30 mouse cellular contexts compared by ENCODE assay signal in the genomic region with DNA sequence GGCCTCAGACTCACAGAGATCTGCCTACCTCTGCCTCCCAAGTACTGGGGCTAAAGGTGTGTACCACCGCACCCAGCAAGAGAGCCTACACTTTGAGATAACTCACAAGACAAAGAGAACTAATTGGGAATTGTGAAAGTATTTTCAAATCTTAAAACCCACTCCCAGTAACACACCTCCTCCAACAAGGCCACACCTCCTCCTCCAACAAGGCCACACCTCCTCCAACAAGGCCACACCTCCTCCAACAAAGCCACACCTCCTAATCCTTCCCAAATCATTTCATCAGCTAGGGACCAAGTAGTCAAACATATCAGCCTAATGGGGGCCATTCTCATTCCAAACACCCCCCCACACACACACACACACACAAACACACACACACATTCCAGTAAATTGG.
"Had no signal": no experiment of that assay in that cellular context is flagged by ENCODE, and none has a peak within 500 bp of the region (broad histone marks: within the 10 kb centered on the region; RNA-seq: fewer than 3 reads in every experiment).

No protein-coding gene starts in this region.

- DNase-seq: heart, postnatal 10 days; heart, postnatal 14 days; heart, postnatal 36 days; heart, postnatal 4 days; kidney, adult 11 months; kidney, adult 18-20 months; kidney, adult 2 months; kidney, adult 8-10 months; kidney, adult 9 months; kidney, postnatal 10 days; kidney, postnatal 14 days; kidney, postnatal 25 days; kidney, postnatal 36 days; kidney, postnatal 4 days; layer of hippocampus, adult 9-11 months; layer of hippocampus, postnatal 36 days had no signal

- H3K27ac ChIP-seq: heart, embryonic 13.5 days; heart, embryonic 15.5 days; hindbrain, embryonic 10.5 days; hindbrain, embryonic 12.5 days; hindbrain, embryonic 13.5 days; hindbrain, embryonic 14.5 days; hindbrain, embryonic 15.5 days; hindbrain, postnatal 0 days; intestine, embryonic 15.5 days; kidney, embryonic 15.5 days; kidney, postnatal 0 days; layer of hippocampus, adult 2 months; left cerebral cortex, adult 2 months had no signal

- H3K4me3 ChIP-seq: heart, embryonic 12.5 days; heart, embryonic 13.5 days; heart, embryonic 15.5 days; hindbrain, embryonic 10.5 days; hindbrain, embryonic 12.5 days; hindbrain, embryonic 13.5 days; hindbrain, embryonic 15.5 days; intestine, embryonic 15.5 days; kidney, embryonic 15.5 days; layer of hippocampus, adult 2 months; left cerebral cortex, adult 2 months had no signal
